Mouse (Mus musculus) testis, adult 2 months (tissue): ENCODE measurements around the gene Slc12a8.

Experiments used
- CTCF ChIP-seq: fragments of 200-500 bp; IDR thresholded peaks from 2 replicates; pipeline ENCODE4 v1.5.1; 2012; ENCODE audit warnings: low read depth, mild to moderate bottlenecking, inconsistent platforms, low read length, moderate library complexity; ENCODE audit not compliant: control insufficient read depth, insufficient read depth, insufficient replicate concordance
- POLR2A ChIP-seq: fragments of 200-500 bp; IDR thresholded peaks from 2 replicates; pipeline ENCODE4 v1.6.1; 2012; ENCODE audit warnings: low read depth, mild to moderate bottlenecking, inconsistent platforms, low read length, moderate library complexity; ENCODE audit not compliant: control insufficient read depth

DNA sequence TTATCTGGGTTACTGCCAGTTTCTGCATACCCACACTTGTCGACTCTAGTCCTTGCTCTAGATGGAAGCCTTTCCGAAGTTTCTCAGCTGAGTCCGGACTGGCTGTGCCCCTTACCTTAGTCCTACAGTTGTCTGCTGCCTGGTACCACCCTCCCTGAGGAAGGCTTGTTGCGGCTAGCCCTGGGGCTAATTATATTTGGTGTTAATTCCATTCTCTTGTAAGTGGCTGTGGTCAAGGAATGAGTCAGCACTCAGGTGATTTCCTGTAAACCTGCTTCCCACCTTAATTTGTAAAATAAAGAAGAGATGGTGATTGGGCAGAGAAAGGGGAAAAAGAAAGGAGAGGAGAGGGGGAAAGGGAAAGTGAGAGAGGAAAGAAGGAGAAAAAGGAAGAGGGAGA is 9.0 kb upstream of the Slc12a8 start:
- no peak for TF ChIP-seq POLR2A
- no peak for TF ChIP-seq CTCF
